Mouse (Mus musculus) G1E (cell line): ENCODE results near the gene Relt.

Experiments used
- CTCF ChIP-seq: IDR thresholded peaks from 2 replicates; pipeline ENCODE4 v1.5.1; 2012; ENCODE audit warnings: low read depth, low read length, inconsistent platforms, mixed read lengths
- GATA1 ChIP-seq: IDR thresholded peaks from 2 replicates; pipeline ENCODE4 v1.6.1; 2012; ENCODE audit warnings: borderline replicate concordance, low read length, inconsistent platforms, mixed read lengths
- POLR2AphosphoS5 ChIP-seq: IDR thresholded peaks from 2 replicates; pipeline ENCODE4 v1.6.1; 2012; ENCODE audit warnings: low read depth, low read length, inconsistent platforms; ENCODE audit not compliant: insufficient replicate concordance

DNA sequence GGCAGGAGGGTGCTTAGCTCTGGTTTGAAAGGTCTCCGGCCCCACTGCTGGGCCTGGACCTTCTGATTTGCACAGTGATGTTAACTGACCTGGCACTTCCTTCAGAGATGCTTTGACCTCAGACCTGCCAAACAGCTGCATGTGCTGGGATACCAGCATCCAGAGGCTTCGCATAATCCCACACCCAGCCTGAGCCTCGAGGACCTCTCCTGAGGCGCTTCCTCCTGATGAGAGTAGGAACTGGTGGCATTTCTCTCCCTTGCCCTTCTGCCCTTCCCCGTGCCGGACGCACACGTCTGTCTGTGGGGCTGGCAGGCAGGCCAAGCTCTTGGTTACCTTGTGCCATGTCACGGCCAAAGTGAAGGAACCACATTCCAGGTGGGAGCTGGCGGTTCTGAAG is 26.6 kb downstream of the Relt start:
- no peak for TF ChIP-seq CTCF
- TF ChIP-seq GATA1, result no peak
- TF ChIP-seq POLR2AphosphoS5, result no peak
